Mouse (Mus musculus) thymus, postnatal 4 days (tissue): Measurements from ENCODE around the gene Serpinb6b.
"Not testable (repeated sequence)": the region's sequence is repeated elsewhere in the genome, so short reads cannot be mapped to it uniquely, and the experiment has no call there.

Experiments used
- DNase-seq: peaks from one replicate; pipeline ENCODE4 v3.0.0; 2021

Gene Serpinb6b

GRCm38 (mm10) chr13:32964989-32965811 is at the start of gene Serpinb6b:
Gene Serpinb6b (plus strand): TSS chr13:32965209.
- peak; percentile 66 for DNase-seq

GRCm38 (mm10) chr13:32922622-32923021 is 42.4 kb upstream of the Serpinb6b start:
- no peak for DNase-seq

GRCm38 (mm10) chr13:32924578-32925360 is 40.2 kb upstream of the Serpinb6b start:
- no peak for DNase-seq

- no peak for DNase-seq
Measured at GRCm38 (mm10) chr13:32926661-32927060, 38.3 kb upstream of the Serpinb6b start.

- DNase-seq, result no peak
Measured at GRCm38 (mm10) chr13:32927241-32927640, 37.8 kb upstream of the Serpinb6b start.

- peak; percentile 17 for DNase-seq
Measured at GRCm38 (mm10) chr13:32929107-32929750, 35.8 kb upstream of the Serpinb6b start.

GRCm38 (mm10) chr13:32934706-32935381 is 30.2 kb upstream of the Serpinb6b start:
- peak; percentile 12 for DNase-seq

GRCm38 (mm10) chr13:32938275-32938674 is 26.7 kb upstream of the Serpinb6b start:
- not testable (repeated sequence) for DNase-seq

- not testable (repeated sequence) for DNase-seq
Measured at GRCm38 (mm10) chr13:32939191-32939590, 25.8 kb upstream of the Serpinb6b start.

- DNase-seq, result no peak
Measured at GRCm38 (mm10) chr13:32956537-32956936, 8.5 kb upstream of the Serpinb6b start.

- no peak for DNase-seq
Measured at GRCm38 (mm10) chr13:32957917-32958316, 7.1 kb upstream of the Serpinb6b start.

- not testable (repeated sequence) for DNase-seq
Measured at GRCm38 (mm10) chr13:32958521-32958920, 6.5 kb upstream of the Serpinb6b start.

- DNase-seq, result no peak
Measured at GRCm38 (mm10) chr13:32963990-32964753, 837 bp upstream of the Serpinb6b start.

GRCm38 (mm10) chr13:32966116-32966515 is 1.1 kb downstream of the Serpinb6b start:
- DNase-seq, result peak; percentile 27

GRCm38 (mm10) chr13:32967233-32967632 is 2.2 kb downstream of the Serpinb6b start:
- no peak for DNase-seq

GRCm38 (mm10) chr13:32968353-32968984 is 3.5 kb downstream of the Serpinb6b start:
- DNase-seq, result no peak

GRCm38 (mm10) chr13:32968996-32969640 is 4.1 kb downstream of the Serpinb6b start:
- DNase-seq, result no peak

- DNase-seq, result no peak
Measured at GRCm38 (mm10) chr13:32969641-32970040, 4.6 kb downstream of the Serpinb6b start.

GRCm38 (mm10) chr13:32970776-32971175 is 5.8 kb downstream of the Serpinb6b start:
- DNase-seq, result no peak

- DNase-seq, result no peak
Measured at GRCm38 (mm10) chr13:32974268-32974667, 9.3 kb downstream of the Serpinb6b start.
